Comparison of ENCODE assay signal across 8 mouse cellular contexts in the genomic region with DNA sequence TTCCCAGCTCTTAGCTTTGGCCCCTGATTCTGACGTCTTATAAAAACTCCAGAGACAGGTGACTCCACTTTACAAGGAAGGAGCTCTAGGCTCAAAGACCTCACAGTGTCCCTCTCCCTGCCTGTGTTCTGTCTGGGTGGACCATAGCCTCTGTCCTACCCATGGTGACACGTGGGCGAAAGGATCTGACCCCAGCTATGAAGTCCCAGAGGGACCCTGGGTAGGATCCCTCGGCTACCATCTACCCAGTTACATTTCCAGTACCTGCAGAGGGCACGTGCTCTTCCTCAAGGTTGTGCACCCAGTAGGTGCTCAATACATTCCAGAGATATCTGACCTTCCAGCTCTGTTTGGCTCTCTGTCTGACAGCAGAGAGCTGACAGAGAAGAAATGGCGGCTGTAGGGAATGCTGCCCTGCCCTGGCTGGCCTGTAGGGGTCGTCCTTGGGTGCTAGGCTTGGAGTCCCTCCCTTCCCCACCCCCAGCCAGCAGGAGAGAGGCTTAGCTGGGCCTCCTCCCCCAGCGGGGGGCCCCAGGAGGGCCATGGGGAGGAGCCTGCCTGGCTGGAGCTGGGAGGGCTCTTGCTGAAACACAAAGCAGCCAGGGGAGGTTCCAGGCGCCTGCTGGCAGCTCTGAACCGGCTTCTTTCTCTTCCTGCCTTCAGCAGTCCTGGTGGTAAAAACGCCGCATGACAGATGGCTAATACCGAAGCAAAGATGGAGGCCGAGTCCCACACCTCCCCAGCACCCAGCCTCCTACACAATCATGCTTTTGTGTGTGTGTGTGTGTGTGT. TPM values are rescaled to one million over a fixed set of nuclear protein-coding genes. Genes with fewer than 3 reads are reported as not detected.
A peak's percentile ranks its signal among the peaks of the same experiment; 100 is the strongest.
DNase-seq lines count a peak whose midpoint lies in the region; ATAC-seq and TF ChIP-seq lines count a peak whose summit lies in the region.

No protein-coding gene starts in this region.

- peak overlapping the region; percentile 9; the same call in 1 of the 2 replicates for H3K9ac ChIP-seq in heart, embryonic 15.5 days
- peak overlapping the region; percentile 56 for H3K9ac ChIP-seq in liver, embryonic 14.5 days (replicated peaks)
- H3K9ac ChIP-seq in neural tube, embryonic 11.5 days (ENCODE audit: low read length), result peak overlapping the region; percentile 23; the same call in 1 of the 2 replicates
- H3K9ac ChIP-seq in stomach, embryonic 16.5 days (ENCODE audit: low read length), result peak overlapping the region; percentile 53

- peak; percentile 97 for TF ChIP-seq CTCF in liver, embryonic 14.5 days (IDR thresholded peaks at IDR 0.05; ENCODE audit: low read depth)

- peak; percentile 92 for DNase-seq in CD4-positive, CD25-positive, alpha-beta regulatory T cell, adult 2 months (ENCODE audit: low read depth, low spot score)
- DNase-seq in brain, adult 2 months (ENCODE audit: low read depth, low spot score), result peak; percentile 80
- peak; percentile 92 for DNase-seq in forebrain, embryonic 10.5 days (ENCODE audit: extremely low spot score, low spot score)
- peak; percentile 92 for DNase-seq in kidney, postnatal 14 days
- DNase-seq in liver, embryonic 14.5 days (ENCODE audit: low read depth in 3 of 3, low spot score in 3 of 3), result peak; percentile 93 to 95 (median 93)
- peak; percentile 96 for DNase-seq in neural tube, embryonic 11.5 days (ENCODE audit: low spot score)

- H3K27me3 ChIP-seq in forebrain, embryonic 10.5 days (ENCODE audit: poor library complexity, severe bottlenecking), result peaks cover 37% of the 10 kb centered on the region
- H3K27me3 ChIP-seq in heart, embryonic 15.5 days, result no peaks in the 10 kb centered on the region
- peaks cover 11% of the 10 kb centered on the region for H3K27me3 ChIP-seq in liver, embryonic 14.5 days (ENCODE audit: control insufficient read depth, insufficient read depth, low read length)
- no peaks in the 10 kb centered on the region for H3K27me3 ChIP-seq in neural tube, embryonic 11.5 days (ENCODE audit: control insufficient read depth, insufficient read depth, low read length)
- no peaks in the 10 kb centered on the region for H3K27me3 ChIP-seq in stomach, embryonic 16.5 days (ENCODE audit: control insufficient read depth, insufficient read depth, low read length)

- H3K4me3 ChIP-seq in forebrain, embryonic 10.5 days, result peak overlapping the region; percentile 30
- H3K4me3 ChIP-seq in heart, embryonic 15.5 days, result peak overlapping the region; percentile 21
- peak overlapping the region; percentile 30 to 48 for H3K4me3 ChIP-seq in liver, embryonic 14.5 days (ENCODE audit: insufficient read depth in 1 of 2, low read depth in 2 of 2, low read length in 2 of 2)
- no peak overlapping the region; the same call in 1 of the 2 replicates for H3K4me3 ChIP-seq in neural tube, embryonic 11.5 days (ENCODE audit: low read depth, low read length)
- H3K4me3 ChIP-seq in stomach, embryonic 16.5 days (replicated peaks; ENCODE audit: low read length), result 0 out of 2 replicates have a peak overlapping the region, but pooled peaks have one; percentile 21

- H3K27ac ChIP-seq in forebrain, embryonic 10.5 days, result peak overlapping the region; percentile 87
- H3K27ac ChIP-seq in heart, embryonic 15.5 days, result peak overlapping the region; percentile 83
- peak overlapping the region; percentile 75 for H3K27ac ChIP-seq in liver, embryonic 14.5 days
- peak overlapping the region; percentile 58 for H3K27ac ChIP-seq in neural tube, embryonic 11.5 days (ENCODE audit: low read depth, low read length)
- peak overlapping the region; percentile 66 for H3K27ac ChIP-seq in stomach, embryonic 16.5 days (ENCODE audit: low read length)

- no peaks in the 10 kb centered on the region for H3K36me3 ChIP-seq in forebrain, embryonic 10.5 days (replicated peaks)
- no peaks in the 10 kb centered on the region for H3K36me3 ChIP-seq in heart, embryonic 15.5 days
- no peaks in the 10 kb centered on the region for H3K36me3 ChIP-seq in liver, embryonic 14.5 days (replicated peaks; ENCODE audit: control insufficient read depth, insufficient read depth, low read depth)
- no peaks in the 10 kb centered on the region for H3K36me3 ChIP-seq in neural tube, embryonic 11.5 days (ENCODE audit: control insufficient read depth, insufficient read depth, low read length)
- H3K36me3 ChIP-seq in stomach, embryonic 16.5 days (ENCODE audit: control insufficient read depth, insufficient read depth, low read length), result no peaks in the 10 kb centered on the region

- H3K9me3 ChIP-seq in forebrain, embryonic 10.5 days, result no peaks in the 10 kb centered on the region
- H3K9me3 ChIP-seq in heart, embryonic 15.5 days (replicated peaks), result no peaks in the 10 kb centered on the region
- H3K9me3 ChIP-seq in liver, embryonic 14.5 days (ENCODE audit: control insufficient read depth, low read length), result no peaks in the 10 kb centered on the region
- H3K9me3 ChIP-seq in neural tube, embryonic 11.5 days (ENCODE audit: control insufficient read depth, low read length), result no peaks in the 10 kb centered on the region
- no peaks in the 10 kb centered on the region for H3K9me3 ChIP-seq in stomach, embryonic 16.5 days (replicated peaks; ENCODE audit: control insufficient read depth, low read length)

- peak; percentile 91 for ATAC-seq in heart, embryonic 15.5 days (replicated peaks; ENCODE audit: insufficient number of reproducible peaks, insufficient read depth, low FRiP score, low read depth)
- ATAC-seq in liver, embryonic 14.5 days (ENCODE audit: insufficient read depth), result peak; percentile 96
- peak; percentile 90 for ATAC-seq in neural tube, embryonic 11.5 days (ENCODE audit: insufficient read depth, low FRiP score, low TSS enrichment)
- peak; percentile 96 for ATAC-seq in stomach, embryonic 16.5 days (ENCODE audit: insufficient read depth, low FRiP score)

- WGBS in forebrain, embryonic 10.5 days, result 21% methylated on average over 14 of the region's 14 CpGs
- WGBS in heart, embryonic 15.5 days, result 19% methylated on average over 14 of the region's 14 CpGs
- WGBS in liver, embryonic 14.5 days (ENCODE audit: insufficient replicate concordance), result 17% methylated on average over 14 of the region's 14 CpGs
- WGBS in neural tube, embryonic 11.5 days, result 17% methylated on average over 14 of the region's 14 CpGs
- 19% methylated on average over 14 of the region's 14 CpGs for WGBS in stomach, embryonic 16.5 days

- peak; percentile 59 for TF ChIP-seq EP300 in liver, embryonic 14.5 days (IDR thresholded peaks at IDR 0.05; ENCODE audit: low read depth)

- H3K4me1 ChIP-seq in forebrain, embryonic 10.5 days, result peaks cover 54% of the 10 kb centered on the region
- peaks cover 29% of the 10 kb centered on the region for H3K4me1 ChIP-seq in heart, embryonic 15.5 days (replicated peaks)
- peaks cover 17 to 29% of the 10 kb centered on the region in 2 experiments for H3K4me1 ChIP-seq in liver, embryonic 14.5 days (replicated peaks; ENCODE audit: control insufficient read depth in 2 of 2, insufficient read depth in 2 of 2, low read length in 1 of 2)
- H3K4me1 ChIP-seq in neural tube, embryonic 11.5 days (ENCODE audit: control insufficient read depth, insufficient read depth, low read length), result peaks cover 8% of the 10 kb centered on the region; the same call in 1 of the 2 replicates
- peaks cover 21% of the 10 kb centered on the region for H3K4me1 ChIP-seq in stomach, embryonic 16.5 days (ENCODE audit: control insufficient read depth, insufficient read depth, low read length)

- peak overlapping the region; percentile 55 for H3K4me2 ChIP-seq in heart, embryonic 15.5 days
- peak overlapping the region; percentile 62 for H3K4me2 ChIP-seq in liver, embryonic 14.5 days (ENCODE audit: low read depth)
- H3K4me2 ChIP-seq in neural tube, embryonic 11.5 days (ENCODE audit: low read depth), result peak overlapping the region; percentile 24
- peak overlapping the region; percentile 45 for H3K4me2 ChIP-seq in stomach, embryonic 16.5 days (ENCODE audit: low read depth, low read length)

RNA-seq across cellular contexts. Expression of gene Adnp, which starts 52.6 kb away (rescaled TPM):
- 2.4 and 3.7 TPM in 2 replicates for polyA plus RNA-seq in forebrain, embryonic 10.5 days (2016; fragmentation: Nextera tagmentation; extraction: Ambion mirVana)
- 6.6 and 7.8 TPM in 2 replicates for polyA plus RNA-seq in heart, embryonic 15.5 days (2015; fragmentation: Nextera tagmentation; extraction: Ambion mirVana)
- 6.6 and 7.5 TPM in 2 replicates for polyA plus RNA-seq in liver, embryonic 14.5 days (2012; rRNA removed)
- 0.51 and 1.6 TPM in 2 replicates for polyA plus RNA-seq in liver, embryonic 14.5 days (2014; fragmentation: Nextera tagmentation; extraction: Ambion mirVana)
- polyA plus RNA-seq in neural tube, embryonic 11.5 days (2014; fragmentation: Nextera tagmentation; extraction: Ambion mirVana), result 14.1 and 14.2 TPM in 2 replicates
- polyA plus RNA-seq in stomach, embryonic 16.5 days (2015; fragmentation: Nextera tagmentation; extraction: Ambion mirVana), result 1.0 and 1.4 TPM in 2 replicates
